29 mouse cellular contexts compared by ENCODE assay signal in genomic region chr1:64897485-64897884, GRCm38 (mm10).
"Had no signal": no experiment of that assay in that cellular context is flagged by ENCODE, and none has a peak within 500 bp of the region (broad histone marks: within the 10 kb centered on the region; RNA-seq: fewer than 3 reads in every experiment).

No protein-coding gene starts in this region.

- H3K4me2 ChIP-seq: heart, embryonic 12.5 days; hindbrain, embryonic 12.5 days; hindbrain, embryonic 14.5 days; kidney, embryonic 15.5 days; limb, embryonic 12.5 days; liver, embryonic 11.5 days; liver, embryonic 13.5 days; liver, embryonic 15.5 days had no signal

- H3K9ac ChIP-seq: heart, embryonic 12.5 days; hindbrain, embryonic 12.5 days; hindbrain, embryonic 14.5 days; kidney, embryonic 15.5 days; limb, embryonic 12.5 days; liver, embryonic 13.5 days; liver, embryonic 15.5 days; liver, postnatal 0 days had no signal

- H3K9me3 ChIP-seq: heart, embryonic 10.5 days; heart, embryonic 12.5 days; hindbrain, embryonic 10.5 days; hindbrain, embryonic 12.5 days; kidney, embryonic 15.5 days; limb, embryonic 10.5 days; limb, embryonic 12.5 days; liver, embryonic 13.5 days; liver, embryonic 15.5 days had no signal

- H3K36me3 ChIP-seq: heart, embryonic 10.5 days; heart, embryonic 12.5 days; hindbrain, embryonic 10.5 days; hindbrain, embryonic 12.5 days; kidney, embryonic 15.5 days; limb, embryonic 10.5 days; limb, embryonic 12.5 days; liver, embryonic 13.5 days; liver, embryonic 15.5 days had no signal

- H3K27me3 ChIP-seq: heart, embryonic 12.5 days; hindbrain, embryonic 12.5 days; kidney, embryonic 15.5 days; limb, embryonic 12.5 days; liver, embryonic 13.5 days; liver, embryonic 15.5 days had no signal

- H3K27ac ChIP-seq: gastrocnemius, adult 2 months; heart, embryonic 10.5 days; hindbrain, embryonic 10.5 days; hindbrain, embryonic 12.5 days; hindbrain, embryonic 14.5 days; kidney, embryonic 15.5 days; kidney, postnatal 0 days; left cerebral cortex, adult 2 months; limb, embryonic 10.5 days; limb, embryonic 12.5 days; liver, embryonic 13.5 days; liver, embryonic 15.5 days had no signal

- H3K4me1 ChIP-seq: heart, embryonic 10.5 days; hindbrain, embryonic 10.5 days; hindbrain, embryonic 12.5 days; kidney, embryonic 15.5 days; limb, embryonic 10.5 days; limb, embryonic 12.5 days; liver, embryonic 13.5 days; liver, embryonic 15.5 days had no signal

- ATAC-seq: hindbrain, embryonic 16.5 days; intestine, embryonic 16.5 days; liver, postnatal 0 days had no signal

- H3K4me3 ChIP-seq: gastrocnemius, adult 2 months; heart, embryonic 10.5 days; heart, embryonic 12.5 days; hindbrain, embryonic 10.5 days; hindbrain, embryonic 12.5 days; kidney, embryonic 15.5 days; left cerebral cortex, adult 2 months; limb, embryonic 10.5 days; limb, embryonic 12.5 days; liver, embryonic 13.5 days; liver, embryonic 15.5 days had no signal

- DNase-seq: gastrocnemius, adult 2 months; gastrocnemius, postnatal 10 days; gastrocnemius, postnatal 25 days; heart, adult 18-20 months; heart, postnatal 10 days; heart, postnatal 4 days; kidney, adult 11 months; kidney, adult 2 months; kidney, adult 9 months; kidney, postnatal 14 days; kidney, postnatal 36 days; layer of hippocampus, adult 9-11 months; liver; liver, embryonic 13.5 days; liver, postnatal 0 days had no signal
